Mouse (Mus musculus) frontal cortex, adult 2 months (tissue): ENCODE measurements at regions not wholly inside any gene's neighbourhood (a gene's known extent, or its start where the extent isn't known, plus 50 kb on each side); places are given as distances from the start of the nearest gene placed in this dataset.

Experiments
- DNase-seq, 2 experiments: peaks; one replicate each; pipeline ENCODE4 v3.0.0; 2022; ENCODE audit warnings: low spot score in 1 of 2; ENCODE audit errors: extremely low spot score in 1 of 2

DNA sequence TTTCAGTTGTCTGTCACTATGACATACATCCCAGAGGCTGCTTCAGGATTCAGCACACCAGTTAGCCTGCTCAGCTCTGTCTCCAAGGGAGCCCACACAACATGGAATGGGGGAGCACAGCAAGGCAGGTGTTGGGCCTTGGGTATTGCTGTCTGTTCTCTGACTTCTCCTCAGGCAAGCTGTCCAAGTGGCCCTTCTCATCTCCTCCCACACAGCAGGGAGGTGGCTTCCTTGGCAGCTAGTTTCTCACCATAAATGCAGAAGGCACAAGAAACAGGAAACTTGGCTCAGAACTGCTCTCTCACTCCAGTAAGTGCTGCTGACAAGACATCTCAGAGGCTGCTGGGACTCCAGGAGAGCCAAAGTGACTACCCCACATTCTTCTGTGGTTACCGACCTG is 64.6 kb downstream of the Htr5a start:
- peak; percentile 79 to 80 for DNase-seq

DNA sequence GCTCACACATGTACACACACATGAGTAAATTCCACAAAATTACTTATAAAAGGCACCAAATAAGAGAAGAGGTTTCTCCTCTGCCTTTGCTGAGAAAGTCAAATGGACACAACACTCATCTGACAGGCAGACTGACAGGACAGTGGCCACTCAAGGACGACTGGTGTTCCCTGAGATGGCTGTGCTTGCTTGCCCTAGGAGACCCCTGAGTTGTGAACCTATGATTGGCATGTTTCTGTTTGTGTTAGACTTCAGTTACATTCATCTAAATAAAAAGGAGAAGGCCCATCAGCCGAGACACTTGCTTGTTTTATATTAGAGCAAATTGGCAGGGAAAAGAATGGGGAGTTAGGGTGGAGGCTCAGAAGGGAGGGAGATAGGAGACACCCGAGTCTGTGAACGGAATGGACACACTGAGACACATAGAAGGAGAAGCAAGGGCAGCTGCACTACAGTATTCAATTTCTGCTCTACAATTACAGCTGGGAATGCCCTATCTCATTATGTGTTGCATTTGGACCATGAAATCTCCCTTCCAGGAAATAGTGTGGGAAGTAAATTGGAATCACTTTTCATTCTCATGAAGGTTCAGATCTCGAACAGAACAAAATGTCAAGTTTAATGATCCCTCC is 66.5 kb downstream of the Htr5a start:
- DNase-seq = no peak
